Mouse (Mus musculus): ENCODE results near the gene Furin. TPM values are rescaled to one million over a fixed set of nuclear protein-coding genes. Genes with fewer than 3 reads are reported as not detected.

The Furin gene
- total RNA-seq, 2 experiments from 2014 or later: 28.2 to 51.1 TPM

- no peak for ATAC-seq (replicated peaks; ENCODE audit: low FRiP score, poor library complexity, severe bottlenecking)
These were observed 29.7 kb downstream of the Furin start for GRCm38 (mm10) chr7:80375376-80376039.

GRCm38 (mm10) chr7:80374733-80375132 is 30.5 kb downstream of the Furin start:
- no peak for ATAC-seq (replicated peaks; ENCODE audit: low FRiP score, poor library complexity, severe bottlenecking)

- ATAC-seq (replicated peaks; ENCODE audit: low FRiP score, poor library complexity, severe bottlenecking): no peak
These were observed 31.0 kb downstream of the Furin start for GRCm38 (mm10) chr7:80374280-80374679.

DNA sequence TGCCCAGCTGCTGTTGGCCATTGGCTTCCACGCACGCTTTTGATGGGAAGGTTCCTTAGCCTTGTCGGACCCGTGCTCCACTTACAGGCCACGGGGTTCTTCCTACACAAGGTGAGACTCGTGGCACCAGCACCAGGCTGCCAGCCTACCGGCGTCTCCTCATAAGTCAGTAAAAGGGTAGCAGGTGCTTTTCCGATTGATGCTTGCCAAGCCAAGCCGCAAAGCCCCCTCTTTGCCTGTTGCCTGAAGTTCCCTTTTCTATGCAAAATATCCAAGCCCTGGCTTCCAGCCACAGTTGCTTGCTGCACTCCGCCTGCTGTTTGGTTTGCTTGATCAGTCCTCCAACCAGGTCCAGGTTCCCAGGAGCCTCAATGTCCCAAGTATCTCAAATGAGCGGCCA is 31.4 kb downstream of the Furin start:
- ATAC-seq (replicated peaks; ENCODE audit: low FRiP score, poor library complexity, severe bottlenecking): no peak

GRCm38 (mm10) chr7:80373352-80373751 is 31.9 kb downstream of the Furin start:
- no peak for ATAC-seq (replicated peaks; ENCODE audit: low FRiP score, poor library complexity, severe bottlenecking)

DNA sequence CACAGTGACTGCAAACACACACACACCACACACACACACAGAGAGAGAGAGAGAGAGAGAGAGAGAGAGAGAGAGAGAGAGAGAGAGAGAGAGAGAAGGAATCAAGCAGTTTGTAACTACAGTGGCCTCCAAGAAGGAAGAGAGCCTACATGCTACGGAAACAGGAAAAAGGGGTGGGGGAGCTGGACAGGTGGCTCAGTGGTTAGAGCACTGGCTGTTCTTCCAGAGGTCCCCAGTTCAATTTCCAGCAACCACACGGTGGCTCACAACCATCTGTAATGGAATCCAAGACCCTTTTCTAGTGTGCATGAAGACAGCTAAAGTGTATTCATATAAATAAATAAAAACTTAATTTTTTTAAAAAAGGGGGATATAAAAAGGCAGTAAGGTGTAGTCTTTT is 32.6 kb downstream of the Furin start:
- no peak for ATAC-seq (replicated peaks; ENCODE audit: low FRiP score, poor library complexity, severe bottlenecking)

DNA sequence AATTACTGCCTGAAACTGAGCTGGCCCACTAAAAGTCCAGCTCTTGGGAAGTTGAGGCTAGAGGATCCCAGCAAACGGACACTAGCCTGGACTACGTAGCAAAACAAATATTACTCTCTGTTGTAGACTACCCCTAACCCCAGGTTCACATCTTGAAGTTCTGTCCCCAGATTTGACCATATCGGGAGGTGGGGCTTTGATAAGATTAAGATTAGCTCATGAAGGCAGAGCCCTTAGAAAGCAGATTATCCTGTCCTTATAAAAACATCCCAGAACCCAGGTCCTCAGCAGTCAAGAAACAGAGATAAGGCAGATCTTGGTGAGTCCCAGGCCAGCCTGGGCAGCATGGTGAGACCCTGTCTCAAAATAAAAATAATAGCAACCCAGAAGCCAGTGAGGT is 33.1 kb downstream of the Furin start:
- no peak for ATAC-seq (replicated peaks; ENCODE audit: low FRiP score, poor library complexity, severe bottlenecking)

DNA sequence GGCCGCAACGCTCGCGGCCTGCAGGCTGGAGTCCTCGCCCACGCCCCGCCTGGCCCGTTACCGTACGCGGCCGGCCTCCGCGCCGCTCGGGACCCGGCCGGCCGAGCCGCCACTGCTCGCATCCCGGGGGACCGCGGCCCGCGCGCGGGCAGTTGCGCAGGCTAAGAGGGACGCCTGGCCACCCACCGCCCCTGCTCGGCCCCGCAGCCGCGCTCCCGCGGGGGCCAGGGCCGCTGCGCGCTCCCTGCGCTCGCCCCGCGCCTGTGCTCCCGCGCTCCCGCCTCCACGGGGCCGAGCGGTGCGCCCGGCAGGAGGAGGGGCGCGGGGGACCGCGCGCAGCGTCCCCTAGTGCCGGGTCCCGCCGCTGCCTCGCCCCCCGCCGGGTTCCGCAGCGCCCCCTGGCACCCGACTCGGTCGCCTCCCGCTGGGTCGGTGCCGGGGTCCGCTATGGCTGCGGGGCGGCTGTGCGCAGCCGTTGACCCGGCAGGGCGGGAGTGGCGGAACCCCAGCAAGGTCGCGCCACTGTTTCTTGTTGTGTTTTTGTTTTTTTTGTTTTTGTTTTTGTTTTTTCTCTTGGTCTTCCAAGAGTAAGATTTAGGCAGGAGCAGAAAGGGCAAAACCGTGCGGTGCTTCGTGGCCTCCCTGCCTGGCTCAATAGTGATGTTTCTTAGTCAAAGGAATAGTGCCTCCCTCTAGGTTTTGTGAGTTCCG is 34.0 kb downstream of the Furin start, which contains the start of gene Man2a2:
Gene Man2a2 (minus strand): TSS at position 335 of the 711 bp plus-strand sequence.
- ATAC-seq (replicated peaks; ENCODE audit: low FRiP score, poor library complexity, severe bottlenecking): no peak

DNA sequence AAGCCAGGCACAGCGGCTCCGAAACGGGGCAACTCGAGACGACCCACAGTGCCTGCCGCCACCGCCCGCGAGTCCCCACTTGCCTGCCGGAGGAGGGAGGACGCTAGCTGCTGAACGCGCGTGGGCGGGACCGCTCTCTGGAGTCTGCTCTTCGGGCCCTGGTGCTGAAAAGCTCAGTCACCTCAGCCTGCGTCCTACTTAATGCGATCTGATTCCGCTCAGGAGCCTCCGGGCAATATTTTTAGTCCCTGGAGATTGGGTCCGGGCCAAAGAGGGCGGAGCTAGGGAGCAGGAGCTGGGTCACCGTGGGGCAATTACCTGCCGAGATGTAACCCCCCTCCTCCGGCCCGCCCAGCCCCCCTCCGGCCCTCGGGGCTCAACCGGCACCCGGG is 34.6 kb downstream of the Furin start:
- ATAC-seq (replicated peaks; ENCODE audit: low FRiP score, poor library complexity, severe bottlenecking): no peak

DNA sequence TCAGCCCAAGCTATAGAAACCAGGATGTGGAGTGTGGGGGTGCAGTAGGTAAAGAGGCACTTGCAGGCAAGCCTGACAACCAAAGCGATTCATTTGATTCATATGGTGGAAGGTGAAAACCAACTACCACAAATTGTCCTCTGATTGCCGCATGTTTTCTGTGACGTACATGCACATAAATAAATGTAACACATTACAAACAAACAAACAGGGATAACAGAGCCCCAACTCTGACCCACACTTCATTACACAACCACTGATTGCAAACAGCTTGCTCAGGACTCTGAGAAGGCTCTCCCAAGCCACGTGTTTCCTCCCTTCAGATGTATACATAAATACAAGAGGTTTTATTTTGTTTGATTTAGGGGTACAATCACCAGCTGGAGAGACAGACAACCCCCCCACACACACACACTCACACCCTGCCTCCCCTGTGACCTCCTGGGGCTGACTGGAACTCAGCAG is 35.2 kb downstream of the Furin start:
- ATAC-seq (replicated peaks; ENCODE audit: low FRiP score, poor library complexity, severe bottlenecking): no peak

DNA sequence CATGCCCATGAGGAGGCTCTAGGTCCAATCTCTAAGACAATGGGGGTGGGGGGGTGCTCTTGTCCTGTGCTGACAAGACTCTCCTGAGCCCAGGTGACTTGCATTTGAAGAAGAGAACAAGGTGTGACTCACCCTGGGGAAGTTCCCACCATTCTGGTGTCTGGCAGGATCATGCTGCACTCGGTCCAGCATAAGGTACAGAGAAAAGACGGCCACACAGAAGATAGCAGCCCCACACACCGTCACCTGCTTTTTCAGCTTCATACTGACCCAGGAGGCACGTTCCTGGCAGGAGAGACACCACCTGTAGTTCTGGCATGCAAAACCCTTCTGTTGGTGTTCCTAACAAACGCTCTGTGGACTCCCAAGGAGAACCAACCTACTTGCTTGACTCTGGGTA is 35.8 kb downstream of the Furin start:
- ATAC-seq (replicated peaks; ENCODE audit: low FRiP score, poor library complexity, severe bottlenecking): no peak

DNA sequence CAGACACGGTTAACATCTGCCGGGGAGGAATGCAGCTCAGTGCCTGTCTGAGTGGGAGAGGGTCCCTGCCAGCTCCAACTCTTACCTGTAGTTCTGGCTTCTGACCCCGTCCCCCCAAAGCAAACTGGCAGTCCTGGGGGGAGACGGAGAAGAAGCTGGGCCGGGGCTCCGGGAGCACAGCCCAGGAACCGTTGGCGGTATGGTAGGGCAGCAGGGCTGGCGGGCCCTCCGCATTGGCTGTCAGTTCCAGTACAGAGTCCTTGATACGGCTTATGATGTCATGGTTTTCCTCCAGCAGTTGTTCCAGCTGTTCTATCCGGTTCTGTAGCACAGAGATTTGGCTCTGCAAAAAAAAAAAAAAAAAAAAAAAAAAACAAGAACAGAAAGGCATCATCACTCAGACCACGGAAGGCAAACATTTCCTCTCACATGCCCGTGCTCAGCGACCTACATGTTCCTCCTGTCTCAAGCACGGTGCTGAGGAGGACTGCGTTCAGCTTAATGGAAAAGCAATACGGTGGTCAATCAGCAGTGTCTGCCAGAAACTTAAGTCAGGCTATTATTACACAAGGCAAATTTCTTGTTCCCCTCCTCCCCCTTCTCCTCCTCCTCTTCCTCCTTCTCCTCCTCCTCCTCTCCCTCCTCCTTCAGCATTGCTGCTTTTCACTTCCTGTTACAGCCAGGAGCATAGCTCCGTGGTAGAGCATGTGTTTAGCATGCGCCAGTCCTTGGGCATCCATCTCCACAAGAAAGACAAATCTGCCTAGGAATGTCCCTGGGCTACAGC is 36.4 kb downstream of the Furin start:
- no peak for ATAC-seq (replicated peaks; ENCODE audit: low FRiP score, poor library complexity, severe bottlenecking)

- no peak for ATAC-seq (replicated peaks; ENCODE audit: low FRiP score, poor library complexity, severe bottlenecking)
These were observed 37.2 kb downstream of the Furin start for GRCm38 (mm10) chr7:80368009-80368408.

DNA sequence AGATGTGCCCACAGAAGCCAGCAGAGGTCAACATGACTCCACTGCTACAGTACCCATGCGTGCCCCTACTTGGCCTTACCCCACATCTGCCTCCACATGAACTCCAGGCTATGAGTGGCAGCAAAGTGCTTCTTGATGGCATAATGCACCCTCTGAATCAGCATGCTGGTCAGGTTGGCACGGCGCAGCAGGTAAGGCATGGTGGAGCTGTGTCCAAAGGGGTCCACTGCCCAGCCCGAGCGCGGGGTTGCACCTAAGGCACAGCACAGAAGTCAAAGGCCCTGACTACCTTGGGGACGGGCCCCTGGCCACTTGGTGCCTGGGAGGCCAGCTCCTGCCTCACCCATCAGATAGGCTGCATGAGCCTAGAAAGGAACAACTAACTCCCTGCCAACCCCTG is 38.0 kb downstream of the Furin start:
- no peak for ATAC-seq (replicated peaks; ENCODE audit: low FRiP score, poor library complexity, severe bottlenecking)

- ATAC-seq (replicated peaks; ENCODE audit: low FRiP score, poor library complexity, severe bottlenecking): no peak
These were observed 39.5 kb downstream of the Furin start for GRCm38 (mm10) chr7:80365759-80366158.

DNA sequence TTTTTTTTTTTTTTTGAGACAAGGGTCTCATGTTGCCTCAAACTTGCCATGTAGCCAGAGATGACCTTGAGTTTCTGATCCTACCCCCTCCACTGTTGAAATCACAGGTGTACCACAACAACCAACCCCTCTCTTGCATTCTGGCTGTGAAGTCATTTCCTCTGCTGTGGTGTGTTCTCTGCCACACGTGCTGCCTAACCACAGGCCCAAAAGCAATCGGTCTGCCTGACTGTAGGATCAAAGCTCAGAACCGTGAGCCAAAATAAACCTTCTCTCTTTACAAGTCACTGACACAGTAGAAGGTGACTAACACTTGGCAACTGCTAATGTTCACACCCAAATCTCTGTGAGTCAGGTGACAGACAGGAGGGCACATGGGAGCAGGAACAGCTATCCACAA is 44.8 kb downstream of the Furin start:
- ATAC-seq (replicated peaks; ENCODE audit: low FRiP score, poor library complexity, severe bottlenecking): no peak

DNA sequence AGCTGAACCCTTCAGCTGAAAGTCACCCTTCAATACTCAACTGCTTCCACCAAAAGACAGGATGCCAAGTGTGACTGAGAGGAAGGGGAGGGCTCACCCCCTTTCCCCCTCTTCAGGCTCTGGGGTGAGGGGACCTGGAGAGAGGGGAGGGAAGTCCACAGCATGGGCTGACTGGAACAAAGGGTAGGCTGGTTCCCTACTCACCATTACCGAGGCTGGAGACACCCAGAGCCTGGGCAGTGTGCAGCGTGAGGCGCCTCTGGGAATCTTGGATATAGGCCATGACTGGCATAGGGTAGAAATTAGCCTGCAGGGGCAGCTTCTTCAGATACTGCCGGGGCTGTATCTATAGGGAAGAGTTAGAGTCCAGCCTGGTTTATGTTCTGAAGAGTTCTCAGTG is 47.2 kb downstream of the Furin start:
- no peak for ATAC-seq (replicated peaks; ENCODE audit: low FRiP score, poor library complexity, severe bottlenecking)

GRCm38 (mm10) chr7:80357156-80357555 is 48.1 kb downstream of the Furin start:
- no peak for ATAC-seq (replicated peaks; ENCODE audit: low FRiP score, poor library complexity, severe bottlenecking)

- no peak for ATAC-seq (replicated peaks; ENCODE audit: low FRiP score, poor library complexity, severe bottlenecking)
These were observed 48.9 kb downstream of the Furin start for GRCm38 (mm10) chr7:80356351-80356750.

DNA sequence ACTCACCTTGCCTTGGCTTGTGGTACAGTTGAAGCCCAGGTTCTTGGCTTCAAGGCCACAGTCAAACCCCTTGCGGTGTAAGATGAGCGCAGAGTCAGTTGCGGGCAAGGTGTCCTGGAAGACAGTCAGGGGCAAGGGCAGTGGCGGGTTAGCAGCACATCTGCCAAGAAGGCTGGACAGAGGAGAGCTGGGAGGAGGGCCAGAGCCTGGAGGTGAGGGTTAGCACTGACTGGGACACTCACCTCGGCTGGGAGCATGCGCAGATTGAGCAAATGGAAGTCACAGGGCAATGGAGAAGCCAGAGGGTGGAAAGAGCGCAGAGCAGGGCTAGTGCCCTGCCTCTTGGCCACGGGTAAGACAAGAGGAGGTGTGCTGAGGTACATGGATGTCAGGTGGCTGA is 52.3 kb downstream of the Furin start:
- no peak for ATAC-seq (replicated peaks; ENCODE audit: low FRiP score, poor library complexity, severe bottlenecking)

- no peak; the same call in 1 of the 2 replicates for ATAC-seq (replicated peaks; ENCODE audit: low FRiP score, poor library complexity, severe bottlenecking)
These were observed 54.4 kb downstream of the Furin start for GRCm38 (mm10) chr7:80350808-80351207.
